Mouse (Mus musculus) heart, embryonic 16.5 days (tissue): ENCODE results near the gene Kif16b. TPM values are rescaled to one million over a fixed set of nuclear protein-coding genes. Genes with fewer than 3 reads are reported as not detected.
"Not testable (repeated sequence)": the region's sequence is repeated elsewhere in the genome, so short reads cannot be mapped to it uniquely, and the experiment has no call there.

ENCODE experiments used
- ATAC-seq: fragments of 200-750 bp; cut with Nextera tagmentation; replicated peaks from 2 replicates; pipeline ENCODE4 v1.8.0; 2017; ENCODE audit warnings: moderate number of reproducible peaks; ENCODE audit not compliant: insufficient read depth, low FRiP score; ENCODE audit errors: extremely low read depth
- H3K27ac ChIP-seq: fragments of 300-500 bp; sonication (generic); 2 replicates; pipeline ENCODE4 v1.5.1; 2014; ENCODE audit warnings: mild to moderate bottlenecking, low read length, control low read depth, moderate library complexity
- H3K27me3 ChIP-seq: fragments of 300-500 bp; sonication (generic); 2 replicates; pipeline ENCODE4 v1.6.1; 2014; ENCODE audit warnings: low read length, mixed read lengths; ENCODE audit not compliant: control insufficient read depth, insufficient read depth
- H3K36me3 ChIP-seq: fragments of 300-500 bp; sonication (generic); 2 replicates; pipeline ENCODE4 v1.6.1; 2014; ENCODE audit not compliant: control insufficient read depth, insufficient read depth
- H3K4me1 ChIP-seq: fragments of 300-500 bp; sonication (generic); 2 replicates; pipeline ENCODE4 v1.6.1; 2014; ENCODE audit warnings: low read length, mixed read lengths; ENCODE audit not compliant: control insufficient read depth, insufficient read depth
- H3K4me2 ChIP-seq: fragments of 300-500 bp; sonication (generic); 2 replicates; pipeline ENCODE4 v1.6.1; 2014; ENCODE audit warnings: low read depth, mild to moderate bottlenecking, control low read depth, low read length
- H3K4me3 ChIP-seq: fragments of 300-500 bp; sonication (generic); 2 replicates; pipeline ENCODE4 v1.5.1; 2014; ENCODE audit warnings: mild to moderate bottlenecking, control low read depth, low read length
- H3K9ac ChIP-seq: fragments of 300-500 bp; sonication (generic); 2 replicates; pipeline ENCODE4 v1.6.1; 2014; ENCODE audit warnings: low read length, control low read depth
- H3K9me3 ChIP-seq: fragments of 300-500 bp; sonication (generic); replicated peaks from 2 replicates; pipeline ENCODE4 v1.6.1; 2016; ENCODE audit warnings: low read length; ENCODE audit not compliant: control insufficient read depth
- WGBS: fragments of 180-500 bp; shearing (Covaris S2); extraction: QIAGEN DNeasy Blood & Tissue Kit; methylation state at CpG from one replicate; pipeline ENCODE4 v1.1.7; 2014; 5-methylcytosine and 5-hydroxymethylcytosine counted together
- polyA plus RNA-seq: library from polyadenylated mRNA; unstranded; fragments of >200 nt; fragmentation: Nextera tagmentation; extraction: Ambion mirVana; gene quantifications from 2 replicates; pipeline ENCODE4 v1.2.1, GENCODE M21; 2015

Kif16b gene
- polyA plus RNA-seq, 1 experiment from 2014 or later: 11.8 TPM

DNA sequence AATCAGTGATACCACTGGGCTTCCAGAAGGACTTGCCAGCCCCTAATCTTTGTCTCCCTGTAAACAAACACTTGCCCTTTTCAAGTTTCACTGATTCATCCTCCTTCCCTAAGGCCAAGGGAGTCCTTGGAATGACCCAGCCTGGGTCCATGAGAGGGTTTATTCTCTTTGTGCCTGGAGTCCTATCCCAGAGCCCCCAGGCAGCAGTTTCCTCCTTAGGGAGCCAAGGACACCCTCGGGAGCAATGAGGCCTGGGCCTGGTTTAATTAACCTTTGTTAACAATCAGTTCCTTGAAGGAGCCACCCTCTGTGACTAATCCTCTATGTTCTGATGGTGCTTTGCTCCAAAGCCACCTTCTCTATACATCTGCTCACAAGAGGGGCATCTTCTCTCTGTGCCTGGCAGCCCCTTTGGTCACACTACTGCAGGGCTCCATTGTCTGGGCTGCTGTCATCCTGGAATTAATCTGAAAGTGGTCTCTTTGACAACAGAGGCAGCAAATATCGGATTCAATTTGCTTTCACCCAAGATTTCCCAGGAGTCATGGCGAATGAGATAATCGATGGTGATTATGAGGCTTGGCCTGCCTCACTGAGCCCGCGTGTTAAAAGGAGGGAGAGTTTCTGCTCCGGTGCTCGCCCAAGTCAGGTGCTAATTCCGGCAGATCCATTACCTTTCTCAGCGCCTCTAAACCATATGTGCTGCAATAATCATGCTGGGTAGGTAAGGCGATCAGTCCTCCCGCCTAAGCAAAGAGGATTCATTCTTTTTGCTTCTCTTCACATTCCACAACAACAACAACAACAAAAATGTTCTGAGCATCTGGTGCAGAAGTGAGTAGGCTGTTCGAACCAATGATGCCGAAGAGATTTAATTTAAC lies 311.7 kb downstream of the Kif16b start:
- Histone ChIP-seq H3K4me1 (peaks cover 16% of the 10 kb centered on the region), H3K9ac (no peak overlapping the region), H3K27ac (no peak overlapping the region), H3K36me3 (no peaks in the 10 kb centered on the region), H3K9me3 (peaks cover 5% of the 10 kb centered on the region), H3K4me3 (no peak overlapping the region), H3K4me2 (no peak overlapping the region), H3K27me3 (no peaks in the 10 kb centered on the region)
- WGBS: 78% methylated on average over 14 of the region's 14 CpGs
- no peak for ATAC-seq

DNA sequence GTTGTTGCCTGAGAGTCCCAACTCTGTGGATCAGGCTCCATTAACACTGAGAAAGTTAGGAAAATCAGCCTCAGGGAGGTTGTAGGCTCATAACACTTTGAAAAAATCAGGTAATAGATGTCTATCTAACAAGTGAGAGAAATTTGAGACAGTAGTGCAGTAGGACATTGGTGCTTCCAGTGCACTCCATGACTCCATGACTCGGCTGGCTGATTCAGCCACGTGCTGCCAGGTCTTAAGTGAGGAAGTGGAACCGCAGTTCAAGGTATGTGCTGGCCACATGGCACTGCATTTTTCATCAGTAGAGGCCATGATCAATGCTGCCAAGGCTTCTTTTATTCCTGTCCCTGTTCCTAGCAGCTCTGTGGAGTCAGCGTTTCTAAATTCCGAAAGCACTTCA lies 315.5 kb downstream of the Kif16b start:
- Histone ChIP-seq H3K9ac (no peak overlapping the region), H3K27ac (no peak overlapping the region), H3K4me3 (no peak overlapping the region), H3K27me3 (no peaks in the 10 kb centered on the region), H3K4me1 (peaks cover 13% of the 10 kb centered on the region), H3K9me3 (no peaks in the 10 kb centered on the region), H3K36me3 (no peaks in the 10 kb centered on the region), H3K4me2 (no peak overlapping the region)
- ATAC-seq: no peak
- 89% methylated on average over 5 of the region's 5 CpGs for WGBS

DNA sequence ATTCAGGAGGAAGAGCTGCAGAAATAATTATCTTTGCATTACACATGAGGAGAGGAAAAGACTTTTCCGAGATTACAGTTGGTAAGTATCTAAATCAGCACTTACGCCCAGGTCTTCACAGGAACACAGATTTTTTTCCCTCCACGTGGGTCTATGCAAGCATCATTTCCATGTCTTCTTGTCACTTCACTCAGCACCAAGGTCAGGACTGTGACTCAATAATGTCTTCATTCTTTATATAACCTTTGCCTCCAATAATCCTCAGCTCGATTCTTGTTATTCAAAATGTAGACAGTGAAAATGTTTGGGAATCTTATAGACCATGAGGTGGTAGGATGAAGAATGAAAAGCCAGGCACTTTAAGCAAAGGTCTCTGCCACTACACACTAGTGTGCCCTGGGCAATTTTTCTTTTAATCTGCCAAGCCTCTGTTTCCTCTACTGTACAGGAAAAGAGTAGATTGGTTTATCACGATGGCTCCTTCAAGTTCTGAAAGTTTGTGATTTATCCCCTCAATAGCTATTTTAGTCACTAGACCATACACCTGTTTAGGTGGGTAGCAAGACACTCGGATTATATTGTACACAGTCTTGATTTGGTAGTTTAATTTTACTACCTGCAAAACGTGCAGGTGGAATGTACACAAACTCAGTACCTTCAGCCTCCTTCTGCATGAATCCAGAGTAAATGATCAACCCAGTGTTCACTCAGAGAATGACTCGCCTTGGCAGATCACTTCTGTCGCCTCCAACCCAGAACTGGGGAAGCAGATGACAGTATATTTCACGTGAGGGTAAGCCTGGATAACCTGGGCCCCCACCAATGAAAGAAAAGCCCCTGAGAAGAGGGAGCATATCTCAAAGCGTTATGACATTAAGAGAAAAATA lies 316.2 kb downstream of the Kif16b start:
- no peaks in the 10 kb centered on the region for H3K27me3 ChIP-seq
- WGBS: 75% methylated on average over 11 of the region's 11 CpGs

DNA sequence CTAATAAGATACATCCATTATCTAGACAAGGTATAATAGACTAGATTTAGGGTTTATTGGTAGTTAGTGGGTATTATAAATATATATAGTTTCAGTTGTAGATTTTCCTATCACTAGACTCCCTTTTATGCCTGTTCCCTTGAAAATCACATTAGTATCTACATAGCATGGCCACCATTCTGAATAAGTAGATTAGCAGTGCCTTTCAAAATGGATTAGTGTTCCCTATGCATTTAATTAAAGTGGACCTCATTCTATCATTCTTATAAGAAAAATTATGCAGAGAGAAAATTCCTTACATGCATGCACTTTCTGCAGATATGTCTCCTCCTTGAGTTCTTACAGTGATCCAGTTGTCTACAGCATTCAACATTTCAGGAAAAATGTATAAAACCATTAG lies 320.9 kb downstream of the Kif16b start:
- H3K36me3 ChIP-seq: no peaks in the 10 kb centered on the region
- H3K27ac ChIP-seq: no peak overlapping the region
- no peak overlapping the region for H3K4me3 ChIP-seq
- H3K4me2 ChIP-seq: no peak overlapping the region
- H3K9ac ChIP-seq: no peak overlapping the region
- H3K27me3 ChIP-seq: no peaks in the 10 kb centered on the region
- peaks cover 4% of the 10 kb centered on the region; the same call in 1 of the 2 replicates for H3K4me1 ChIP-seq
- H3K9me3 ChIP-seq: no peaks in the 10 kb centered on the region
- no peak for ATAC-seq

More for the DNA sequence above, 316.2 kb downstream of the Kif16b start:
- no peak for ATAC-seq
- no peak overlapping the region for H3K27ac ChIP-seq
- no peak overlapping the region for H3K4me2 ChIP-seq
- H3K9ac ChIP-seq: no peak overlapping the region
- no peaks in the 10 kb centered on the region for H3K36me3 ChIP-seq
- H3K9me3 ChIP-seq: no peaks in the 10 kb centered on the region
- H3K4me1 ChIP-seq: peaks cover 6% of the 10 kb centered on the region
- no peak overlapping the region for H3K4me3 ChIP-seq

DNA sequence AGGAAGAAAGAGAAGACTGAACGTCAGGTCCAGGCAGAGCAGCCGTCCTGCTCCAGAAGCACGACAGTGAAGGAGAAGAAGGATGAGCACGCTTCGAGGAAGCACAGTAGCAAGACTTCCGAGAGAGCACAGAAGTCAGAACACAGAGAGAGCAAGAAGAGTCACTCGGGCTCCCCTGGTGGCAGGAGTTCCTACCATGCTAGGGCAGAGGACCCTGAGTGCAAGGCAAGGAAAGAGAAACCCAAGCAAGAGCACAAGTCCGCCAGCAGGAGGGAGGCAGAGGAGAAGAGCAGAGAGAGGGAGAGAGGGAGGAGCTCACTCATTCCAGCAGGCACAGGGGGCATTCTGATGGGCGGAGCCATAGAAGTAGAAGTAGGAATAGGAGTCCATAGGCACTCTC lies 323.9 kb downstream of the Kif16b start:
- 57% methylated on average over 9 of the region's 9 CpGs for whole genome bisulfite sequencing
- not testable (repeated sequence) for H3K4me2 ChIP-seq, H3K4me3 ChIP-seq, H3K9me3 ChIP-seq, H3K9ac ChIP-seq, H3K36me3 ChIP-seq, H3K4me1 ChIP-seq, ATAC-seq, H3K27me3 ChIP-seq, H3K27ac ChIP-seq

DNA sequence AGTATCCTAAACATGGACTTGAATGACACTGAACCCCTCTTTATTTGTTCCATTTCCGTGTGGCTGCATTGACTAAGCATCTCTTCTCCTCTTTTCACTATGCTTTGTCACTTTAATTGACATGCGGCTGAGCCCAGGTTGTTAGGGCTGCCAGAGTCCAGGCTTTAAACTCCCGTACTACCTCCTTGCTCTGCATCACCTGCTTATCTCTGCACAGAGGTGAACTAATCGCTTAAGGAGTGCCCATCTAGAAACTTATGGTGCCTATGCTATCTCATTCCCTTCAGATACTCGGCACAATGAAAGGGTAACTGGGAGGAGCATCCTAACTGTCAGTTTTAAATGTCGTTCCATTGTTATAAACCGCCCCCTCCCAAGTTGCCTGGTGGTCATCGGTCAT lies 331.6 kb downstream of the Kif16b start:
- Histone ChIP-seq H3K4me3 (no peak overlapping the region), H3K4me1 (no peaks in the 10 kb centered on the region), H3K9ac (no peak overlapping the region), H3K36me3 (no peaks in the 10 kb centered on the region), H3K27ac (no peak overlapping the region), H3K27me3 (no peaks in the 10 kb centered on the region), H3K9me3 (no peaks in the 10 kb centered on the region), H3K4me2 (no peak overlapping the region)
- ATAC-seq: no peak
- 67% methylated on average over 8 of the region's 8 CpGs for WGBS

Other genes with a start within 250 kb of the Kif16b start
- 28.4 and 35.5 TPM in 2 replicates for gene Snrpb2, start 161.5 kb upstream of the Kif16b start, polyA plus RNA-seq
- gene Otor, start 176.9 kb upstream of the Kif16b start, polyA plus RNA-seq: 0.30 TPM in 1 of 2 replicates, not detected in the other